Mouse (Mus musculus): ENCODE measurements around the gene Pgpep1. TPM values are rescaled to one million over a fixed set of nuclear protein-coding genes. Genes with fewer than 3 reads are reported as not detected.

Gene Pgpep1
- polyA plus RNA-seq, 1 experiment from 2014 or later: 103 TPM

GRCm38 (mm10) chr8:70657739-70658138 is 2.4 kb downstream of the Pgpep1 start:
- no peaks in the 10 kb centered on the region for H3K9me3 ChIP-seq (ENCODE audit: control insufficient read depth, low read length)
- H3K27me3 ChIP-seq (ENCODE audit: control insufficient read depth, insufficient read depth, low read length): no peaks in the 10 kb centered on the region
- H3K36me3 ChIP-seq (ENCODE audit: control insufficient read depth, insufficient read depth, low read length): no peaks in the 10 kb centered on the region
- peak overlapping the region; percentile 82; the same call in 1 of the 2 replicates for H3K9ac ChIP-seq (ENCODE audit: low read length)
- 79% methylated on average over 2 of the region's 2 CpGs for WGBS
- H3K4me2 ChIP-seq: peak overlapping the region; percentile 91
- ATAC-seq (ENCODE audit: low FRiP score) (no peak), DNase-seq (ENCODE audit: low spot score, missing footprints) (no peak)
- H3K4me1 ChIP-seq (ENCODE audit: control insufficient read depth, insufficient read depth, low read length): peaks cover 48% of the 10 kb centered on the region
- peak overlapping the region; percentile 96 for H3K27ac ChIP-seq (ENCODE audit: low read depth, low read length)
- H3K4me3 ChIP-seq (ENCODE audit: low read depth, low read length): peak overlapping the region; percentile 79

- WGBS: 96% methylated on average over 3 of the region's 3 CpGs
- DNase-seq (ENCODE audit: low spot score, missing footprints) (no peak), ATAC-seq (ENCODE audit: low FRiP score) (no peak)
- 0 out of 2 replicates have a peak, but pooled peaks cover 2% of the 10 kb centered on the region for H3K36me3 ChIP-seq (ENCODE audit: control insufficient read depth, insufficient read depth, low read length)
- peak overlapping the region; percentile 91 for H3K4me2 ChIP-seq
- H3K27ac ChIP-seq (ENCODE audit: low read depth, low read length): peak overlapping the region; percentile 96
- H3K9ac ChIP-seq (ENCODE audit: low read length): peak overlapping the region; percentile 82; the same call in 1 of the 2 replicates
- peaks cover 48% of the 10 kb centered on the region for H3K4me1 ChIP-seq (ENCODE audit: control insufficient read depth, insufficient read depth, low read length)
- H3K9me3 ChIP-seq (ENCODE audit: control insufficient read depth, low read length): no peaks in the 10 kb centered on the region
- H3K27me3 ChIP-seq (ENCODE audit: control insufficient read depth, insufficient read depth, low read length): no peaks in the 10 kb centered on the region
- peak overlapping the region; percentile 79; the same call in 1 of the 2 replicates for H3K4me3 ChIP-seq (ENCODE audit: low read depth, low read length)
Observed at GRCm38 (mm10) chr8:70657214-70657613, 3.0 kb downstream of the Pgpep1 start.

DNA sequence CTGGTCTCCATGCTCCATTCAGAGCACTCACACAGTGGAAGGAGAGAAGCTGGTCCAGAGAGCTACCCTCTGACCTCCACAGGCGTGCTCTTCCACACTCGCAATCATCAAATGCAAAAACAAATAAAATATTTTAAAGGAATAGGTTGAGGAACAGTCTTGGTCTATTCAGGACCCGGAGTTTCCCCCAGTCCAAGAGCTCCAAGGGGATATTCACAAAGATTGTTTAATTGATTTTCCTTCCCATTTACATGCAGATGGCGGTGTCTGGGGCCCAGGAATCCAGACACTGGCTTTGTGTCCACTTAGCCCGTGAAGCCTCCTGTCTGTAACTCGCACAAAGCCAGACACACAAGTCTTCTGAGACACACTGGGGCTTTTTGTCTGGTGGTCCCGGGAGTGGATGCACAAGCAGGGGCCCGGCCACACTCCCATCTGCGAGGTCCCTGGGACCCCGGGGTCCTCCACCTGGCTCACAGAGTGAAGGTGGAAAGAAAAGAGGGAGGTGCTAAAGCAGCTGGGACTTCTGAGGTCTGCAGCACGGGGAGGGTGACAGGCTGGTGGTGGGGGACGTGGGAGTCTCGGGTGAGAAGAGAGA is 3.9 kb downstream of the Pgpep1 start:
- WGBS: 29% methylated on average over 13 of the region's 13 CpGs
- H3K4me1 ChIP-seq (ENCODE audit: control insufficient read depth, insufficient read depth, low read length): peaks cover 48% of the 10 kb centered on the region
- H3K9ac ChIP-seq (ENCODE audit: low read length): peak overlapping the region; percentile 41
- H3K27ac ChIP-seq (ENCODE audit: low read depth, low read length): peak overlapping the region; percentile 96
- no peaks in the 10 kb centered on the region for H3K9me3 ChIP-seq (ENCODE audit: control insufficient read depth, low read length)
- H3K4me2 ChIP-seq: 0 out of 2 replicates have a peak overlapping the region, but pooled peaks have one; percentile 17
- peak; percentile 60 for ATAC-seq (ENCODE audit: low FRiP score)
- DNase-seq (ENCODE audit: low spot score, missing footprints): peak; percentile 93
- 0 out of 2 replicates have a peak, but pooled peaks cover 2% of the 10 kb centered on the region for H3K36me3 ChIP-seq (ENCODE audit: control insufficient read depth, insufficient read depth, low read length)
- no peaks in the 10 kb centered on the region for H3K27me3 ChIP-seq (ENCODE audit: control insufficient read depth, insufficient read depth, low read length)
- no peak overlapping the region for H3K4me3 ChIP-seq (ENCODE audit: low read depth, low read length)

- DNase-seq (ENCODE audit: low spot score, missing footprints) (no peak), ATAC-seq (ENCODE audit: low FRiP score) (no peak)
- Histone ChIP-seq H3K27me3 (ENCODE audit: control insufficient read depth, insufficient read depth, low read length) (no peaks in the 10 kb centered on the region), H3K27ac (ENCODE audit: low read depth, low read length) (peak overlapping the region; percentile 96), H3K36me3 (ENCODE audit: control insufficient read depth, insufficient read depth, low read length) (peaks cover 3% of the 10 kb centered on the region; the same call in 1 of the 2 replicates), H3K4me2 (peak overlapping the region; percentile 17; the same call in 1 of the 2 replicates), H3K4me3 (ENCODE audit: low read depth, low read length) (no peak overlapping the region), H3K4me1 (ENCODE audit: control insufficient read depth, insufficient read depth, low read length) (peaks cover 47% of the 10 kb centered on the region), H3K9me3 (ENCODE audit: control insufficient read depth, low read length) (no peaks in the 10 kb centered on the region), H3K9ac (ENCODE audit: low read length) (peak overlapping the region; percentile 41)
- 12% methylated on average over 2 of the region's 2 CpGs for WGBS
Observed at GRCm38 (mm10) chr8:70655469-70655868, 4.7 kb downstream of the Pgpep1 start.

- Histone ChIP-seq H3K27ac (ENCODE audit: low read depth, low read length) (no peak overlapping the region), H3K36me3 (ENCODE audit: control insufficient read depth, insufficient read depth, low read length) (peaks cover 12% of the 10 kb centered on the region), H3K4me2 (no peak overlapping the region), H3K4me3 (ENCODE audit: low read depth, low read length) (no peak overlapping the region), H3K9ac (ENCODE audit: low read length) (no peak overlapping the region), H3K27me3 (ENCODE audit: control insufficient read depth, insufficient read depth, low read length) (no peaks in the 10 kb centered on the region), H3K9me3 (ENCODE audit: control insufficient read depth, low read length) (no peaks in the 10 kb centered on the region), H3K4me1 (ENCODE audit: control insufficient read depth, insufficient read depth, low read length) (peaks cover 44% of the 10 kb centered on the region)
- ATAC-seq (ENCODE audit: low FRiP score): no peak
- no peak for DNase-seq (ENCODE audit: low spot score, missing footprints)
- WGBS: 85% methylated on average over 1 of the region's 1 CpGs
Observed at GRCm38 (mm10) chr8:70654121-70654520, 6.1 kb downstream of the Pgpep1 start.

DNA sequence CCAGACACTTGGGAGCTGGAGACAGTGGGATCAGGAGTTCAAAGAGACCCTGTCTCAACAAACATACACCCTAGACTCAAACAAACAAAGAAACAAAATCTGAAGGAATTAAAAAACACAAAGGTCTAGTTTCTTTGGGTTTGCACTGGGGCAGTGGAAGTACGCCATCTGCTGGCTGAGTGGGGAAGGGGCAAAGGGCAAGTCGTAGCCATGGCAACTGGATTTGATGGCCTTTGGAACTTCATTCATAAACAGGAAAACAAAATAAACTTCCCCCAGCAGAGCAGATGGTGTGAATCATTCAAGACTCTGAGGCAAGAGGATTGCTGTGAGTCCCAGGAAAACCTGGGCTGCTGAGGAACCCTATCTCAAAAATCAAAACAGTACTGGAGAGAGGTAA is 7.0 kb downstream of the Pgpep1 start:
- DNase-seq (ENCODE audit: low spot score, missing footprints): peak; percentile 95
- H3K4me3 ChIP-seq (ENCODE audit: low read depth, low read length): no peak overlapping the region
- ATAC-seq (ENCODE audit: low FRiP score): no peak
- H3K4me2 ChIP-seq: no peak overlapping the region
- WGBS: 58% methylated on average over 2 of the region's 2 CpGs
- 0 out of 2 replicates have a peak overlapping the region, but pooled peaks have one; percentile 10 for H3K27ac ChIP-seq (ENCODE audit: low read depth, low read length)
- H3K4me1 ChIP-seq (ENCODE audit: control insufficient read depth, insufficient read depth, low read length): peaks cover 35% of the 10 kb centered on the region
- no peak overlapping the region for H3K9ac ChIP-seq (ENCODE audit: low read length)
- no peaks in the 10 kb centered on the region for H3K27me3 ChIP-seq (ENCODE audit: control insufficient read depth, insufficient read depth, low read length)
- peaks cover 12% of the 10 kb centered on the region for H3K36me3 ChIP-seq (ENCODE audit: control insufficient read depth, insufficient read depth, low read length)
- H3K9me3 ChIP-seq (ENCODE audit: control insufficient read depth, low read length): no peaks in the 10 kb centered on the region

DNA sequence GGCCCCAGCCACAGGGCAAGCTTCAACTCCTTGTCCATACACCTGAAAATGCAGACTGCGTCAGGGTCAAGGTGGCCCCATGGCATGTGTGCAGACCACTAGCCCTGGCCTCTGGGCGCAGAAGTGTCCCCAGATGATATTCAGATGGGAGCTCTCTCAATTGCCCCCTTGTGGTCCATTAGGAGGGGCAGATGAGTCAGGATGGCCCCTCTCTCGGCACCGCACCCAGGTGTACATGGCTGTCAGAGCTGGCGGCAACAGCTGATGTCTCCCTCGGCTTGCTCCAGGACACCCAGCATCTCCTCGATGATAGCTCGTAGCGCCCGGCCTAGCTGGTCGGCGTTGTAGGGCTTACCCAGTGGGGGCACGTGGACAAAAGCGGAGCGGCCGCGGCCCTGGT is 9.8 kb downstream of the Pgpep1 start:
- H3K4me1 ChIP-seq (ENCODE audit: control insufficient read depth, insufficient read depth, low read length): peaks cover 21% of the 10 kb centered on the region
- peaks cover 12% of the 10 kb centered on the region for H3K36me3 ChIP-seq (ENCODE audit: control insufficient read depth, insufficient read depth, low read length)
- WGBS: 94% methylated on average over 17 of the region's 17 CpGs

GRCm38 (mm10) chr8:70649324-70649723 is 10.9 kb downstream of the Pgpep1 start:
- no peaks in the 10 kb centered on the region for H3K27me3 ChIP-seq (ENCODE audit: control insufficient read depth, insufficient read depth, low read length)
- no peak overlapping the region; the same call in 1 of the 2 replicates for H3K27ac ChIP-seq (ENCODE audit: low read depth, low read length)
- 84% methylated on average over 4 of the region's 4 CpGs for WGBS
- peaks cover 12% of the 10 kb centered on the region for H3K36me3 ChIP-seq (ENCODE audit: control insufficient read depth, insufficient read depth, low read length)
- H3K4me2 ChIP-seq: no peak overlapping the region
- peak; percentile 27 for ATAC-seq (ENCODE audit: low FRiP score)
- no peaks in the 10 kb centered on the region for H3K9me3 ChIP-seq (ENCODE audit: control insufficient read depth, low read length)
- H3K9ac ChIP-seq (ENCODE audit: low read length): no peak overlapping the region
- no peak for DNase-seq (ENCODE audit: low spot score, missing footprints)
- H3K4me1 ChIP-seq (ENCODE audit: control insufficient read depth, insufficient read depth, low read length): peaks cover 12% of the 10 kb centered on the region
- H3K4me3 ChIP-seq (ENCODE audit: low read depth, low read length): no peak overlapping the region

More for the DNA sequence above, 9.8 kb downstream of the Pgpep1 start:
- Histone ChIP-seq H3K27me3 (ENCODE audit: control insufficient read depth, insufficient read depth, low read length) (no peaks in the 10 kb centered on the region), H3K9me3 (ENCODE audit: control insufficient read depth, low read length) (no peaks in the 10 kb centered on the region), H3K27ac (ENCODE audit: low read depth, low read length) (no peak overlapping the region), H3K4me2 (no peak overlapping the region), H3K4me3 (ENCODE audit: low read depth, low read length) (no peak overlapping the region), H3K9ac (ENCODE audit: low read length) (no peak overlapping the region)
- DNase-seq (ENCODE audit: low spot score, missing footprints) (no peak), ATAC-seq (ENCODE audit: low FRiP score) (no peak)

DNA sequence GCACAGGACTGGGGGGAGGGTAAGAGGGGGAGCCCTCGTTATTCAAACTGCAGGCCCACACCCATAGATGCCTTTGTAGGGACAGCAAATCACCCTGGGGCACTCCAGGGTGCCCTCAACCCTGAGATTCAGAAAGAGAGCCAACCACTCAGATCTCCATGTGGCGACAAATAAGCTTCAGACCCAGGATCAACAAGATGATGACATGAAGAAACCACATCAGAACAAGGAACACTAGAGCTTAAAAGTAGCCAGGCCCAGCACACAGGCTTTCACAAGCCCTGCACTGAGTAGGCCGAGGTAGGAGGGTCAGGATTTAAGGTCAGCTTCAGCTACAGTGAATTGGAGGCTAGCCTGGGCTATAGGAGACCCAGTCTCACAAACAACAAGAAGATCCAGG is 11.3 kb downstream of the Pgpep1 start:
- H3K9ac ChIP-seq (ENCODE audit: low read length): 0 out of 2 replicates have a peak overlapping the region, but pooled peaks have one; percentile 16
- ATAC-seq (ENCODE audit: low FRiP score) (no peak), DNase-seq (ENCODE audit: low spot score, missing footprints) (no peak)
- peaks cover 12% of the 10 kb centered on the region for H3K36me3 ChIP-seq (ENCODE audit: control insufficient read depth, insufficient read depth, low read length)
- H3K4me2 ChIP-seq: no peak overlapping the region
- WGBS: 66% methylated on average over 3 of the region's 3 CpGs
- no peak overlapping the region for H3K4me3 ChIP-seq (ENCODE audit: low read depth, low read length)
- H3K27me3 ChIP-seq (ENCODE audit: control insufficient read depth, insufficient read depth, low read length): no peaks in the 10 kb centered on the region
- no peak overlapping the region; the same call in 1 of the 2 replicates for H3K27ac ChIP-seq (ENCODE audit: low read depth, low read length)
- peaks cover 12% of the 10 kb centered on the region for H3K4me1 ChIP-seq (ENCODE audit: control insufficient read depth, insufficient read depth, low read length)
- no peaks in the 10 kb centered on the region for H3K9me3 ChIP-seq (ENCODE audit: control insufficient read depth, low read length)
